Mouse (Mus musculus) MEL (cell line): ENCODE measurements around the gene Msl1. TPM values are rescaled to one million over a fixed set of nuclear protein-coding genes. Genes with fewer than 3 reads are reported as not detected.

ENCODE experiments used
- DNase-seq: peaks from one replicate; pipeline ENCODE4 v3.0.0; 2011; ENCODE audit warnings: low read depth, low spot score
- H3K27ac ChIP-seq: 2 replicates; pipeline ENCODE4 v1.5.1; 2012; ENCODE audit warnings: low read depth, mild to moderate bottlenecking, control low read depth, low read length, moderate library complexity; ENCODE audit not compliant: control insufficient read depth
- H3K27me3 ChIP-seq, 2 experiments: fragments of 150-350 bp in 1 of 2; sonication (generic) in 1 of 2; 2 replicates each; pipeline ENCODE4 v1.6.1; 2012; ENCODE audit warnings: low read length in 2 of 2, mild to moderate bottlenecking in 2 of 2, improper control_type of control experiment in 1 of 2, moderate library complexity in 1 of 2; ENCODE audit not compliant: insufficient read depth in 2 of 2, control insufficient read depth in 1 of 2
- H3K36me3 ChIP-seq, 2 experiments: 2 replicates each; pipeline ENCODE4 v1.6.1; 2012 to 2014; ENCODE audit warnings: low read length in 2 of 2, improper control_type of control experiment in 1 of 2, inconsistent platforms in 1 of 2, mild to moderate bottlenecking in 1 of 2; ENCODE audit not compliant: insufficient read depth in 2 of 2, control insufficient read depth in 1 of 2
- H3K4me1 ChIP-seq, 2 experiments: fragments of 150-350 bp in 1 of 2; sonication (generic) in 1 of 2; 2 replicates each; pipeline ENCODE4 v1.6.1; 2012; ENCODE audit warnings: low read length in 2 of 2, improper control_type of control experiment in 1 of 2, mild to moderate bottlenecking in 1 of 2; ENCODE audit not compliant: insufficient read depth in 2 of 2, control insufficient read depth in 1 of 2
- H3K4me3 ChIP-seq, 2 experiments: fragments of 150-350 bp in 1 of 2; sonication (generic) in 1 of 2; 2 replicates each; pipeline ENCODE4 v1.5.1; 2012; ENCODE audit warnings: low read depth in 2 of 2, low read length in 2 of 2, mild to moderate bottlenecking in 2 of 2, moderate library complexity in 2 of 2, control low read depth in 1 of 2, improper control_type of control experiment in 1 of 2; ENCODE audit not compliant: control insufficient read depth in 1 of 2, insufficient read depth in 1 of 2
- H3K79me2 ChIP-seq: 2 replicates; pipeline ENCODE4 v1.6.1; 2012; ENCODE audit warnings: mild to moderate bottlenecking, low read length, moderate library complexity; ENCODE audit not compliant: control insufficient read depth, poor library complexity, insufficient read depth
- H3K9ac ChIP-seq: 2 replicates; pipeline ENCODE4 v1.6.1; 2012; ENCODE audit warnings: low read depth, mild to moderate bottlenecking, control low read depth, low read length, moderate library complexity; ENCODE audit not compliant: control insufficient read depth, poor library complexity, severe bottlenecking
- H3K9me3 ChIP-seq: fragments of 150-350 bp; sonication (generic); replicated peaks from 2 replicates; pipeline ENCODE4 v1.6.1; 2012; ENCODE audit warnings: mild to moderate bottlenecking, low read length, improper control_type of control experiment, moderate library complexity; ENCODE audit not compliant: insufficient read depth
- BHLHE40 ChIP-seq: IDR thresholded peaks from 2 replicates; pipeline ENCODE4 v1.6.1; 2012; ENCODE audit warnings: low read depth, mild to moderate bottlenecking, inconsistent platforms, low read length, improper control_type of control experiment, borderline replicate concordance
- E2F4 ChIP-seq: IDR thresholded peaks from 2 replicates; pipeline ENCODE4 v1.6.1; 2011; ENCODE audit warnings: low read depth, low read length, improper control_type of control experiment, borderline replicate concordance
- ELF1 ChIP-seq: IDR thresholded peaks from 2 replicates; pipeline ENCODE4 v1.6.1; 2014; ENCODE audit warnings: low read depth, mild to moderate bottlenecking, inconsistent platforms, low read length, improper control_type of control experiment, moderate library complexity
- EP300 ChIP-seq, 2 experiments: IDR thresholded peaks; 2 replicates each; pipeline ENCODE4 v1.6.1; 2011; ENCODE audit warnings: improper control_type of control experiment in 2 of 2, low read length in 2 of 2, low read depth in 1 of 2, mild to moderate bottlenecking in 1 of 2
- ETS1 ChIP-seq: IDR thresholded peaks from 2 replicates; pipeline ENCODE4 v1.6.1; 2012; ENCODE audit warnings: low read depth, mild to moderate bottlenecking, inconsistent platforms, low read length, improper control_type of control experiment, moderate library complexity
- GABPA ChIP-seq: IDR thresholded peaks from 2 replicates; pipeline ENCODE4 v1.6.1; 2012; ENCODE audit warnings: low read depth, mild to moderate bottlenecking, inconsistent platforms, low read length, improper control_type of control experiment, moderate library complexity
- GATA1 ChIP-seq: IDR thresholded peaks from 2 replicates; pipeline ENCODE4 v1.6.1; 2011; ENCODE audit warnings: low read depth, low read length, improper control_type of control experiment
- HCFC1 ChIP-seq: IDR thresholded peaks from 2 replicates; pipeline ENCODE4 v1.6.1; 2012; ENCODE audit warnings: low read depth, mild to moderate bottlenecking, inconsistent platforms, low read length, improper control_type of control experiment, moderate library complexity
- JUND ChIP-seq: IDR thresholded peaks from 2 replicates; pipeline ENCODE4 v1.6.1; 2011; ENCODE audit warnings: low read depth, mild to moderate bottlenecking, improper control_type of control experiment, low read length
- MAFK ChIP-seq: IDR thresholded peaks from 2 replicates; pipeline ENCODE4 v1.6.1; 2011; ENCODE audit warnings: low read depth, mild to moderate bottlenecking, low read length, improper control_type of control experiment, borderline replicate concordance
- MAX ChIP-seq: IDR thresholded peaks from 2 replicates; pipeline ENCODE4 v1.6.1; 2011; ENCODE audit warnings: low read length, improper control_type of control experiment
- MAZ ChIP-seq: IDR thresholded peaks from 2 replicates; pipeline ENCODE4 v1.6.1; 2012; ENCODE audit warnings: low read depth, mild to moderate bottlenecking, inconsistent platforms, low read length, improper control_type of control experiment
- MEF2A ChIP-seq: IDR thresholded peaks from 2 replicates; pipeline ENCODE4 v1.6.1; 2014; ENCODE audit warnings: low read depth, mild to moderate bottlenecking, inconsistent platforms, low read length, improper control_type of control experiment; ENCODE audit not compliant: poor library complexity, insufficient replicate concordance, severe bottlenecking; ENCODE audit errors: extremely low read depth
- MYC ChIP-seq: IDR thresholded peaks from 2 replicates; pipeline ENCODE4 v1.6.1; 2011; ENCODE audit warnings: low read depth, mild to moderate bottlenecking, low read length, improper control_type of control experiment, moderate library complexity
- NELFE ChIP-seq: IDR thresholded peaks from 2 replicates; pipeline ENCODE4 v1.6.1; 2011; ENCODE audit warnings: low read depth, low read length, improper control_type of control experiment
- NRF1 ChIP-seq: IDR thresholded peaks from 2 replicates; pipeline ENCODE4 v1.6.1; 2014; ENCODE audit warnings: low read depth, mild to moderate bottlenecking, inconsistent platforms, low read length, improper control_type of control experiment, moderate library complexity; ENCODE audit not compliant: poor library complexity, insufficient read depth, severe bottlenecking
- POLR2A ChIP-seq, 2 experiments: IDR thresholded peaks; 2 replicates each; pipeline ENCODE4 v1.6.1; 2011 to 2012; ENCODE audit warnings: low read length in 2 of 2, mild to moderate bottlenecking in 2 of 2, control low read depth in 1 of 2, improper control_type of control experiment in 1 of 2, low read depth in 1 of 2, moderate library complexity in 1 of 2; ENCODE audit not compliant: control insufficient read depth in 1 of 2, insufficient read depth in 1 of 2, poor library complexity in 1 of 2
- POLR2AphosphoS2 ChIP-seq: IDR thresholded peaks from 2 replicates; pipeline ENCODE4 v1.6.1; 2011; ENCODE audit warnings: low read length, improper control_type of control experiment
- SIN3A ChIP-seq: IDR thresholded peaks from 2 replicates; pipeline ENCODE4 v1.6.1; 2012; ENCODE audit warnings: low read length, improper control_type of control experiment, inconsistent platforms
- SMC3 ChIP-seq: IDR thresholded peaks from 2 replicates; pipeline ENCODE4 v1.6.1; 2011; ENCODE audit warnings: low read depth, low read length, improper control_type of control experiment
- TBP ChIP-seq: IDR thresholded peaks from 2 replicates; pipeline ENCODE4 v1.8.0; 2011; ENCODE audit warnings: low read depth, low read length, improper control_type of control experiment
- UBTF ChIP-seq: IDR thresholded peaks from 2 replicates; pipeline ENCODE4 v1.6.1; 2012; ENCODE audit warnings: low read depth, mild to moderate bottlenecking, inconsistent platforms, low read length, improper control_type of control experiment, moderate library complexity, borderline replicate concordance; ENCODE audit not compliant: insufficient read depth
- ZKSCAN1 ChIP-seq: IDR thresholded peaks from 2 replicates; pipeline ENCODE4 v1.6.1; 2012; ENCODE audit warnings: low read depth, mild to moderate bottlenecking, inconsistent platforms, low read length, improper control_type of control experiment, moderate library complexity
- polyA plus RNA-seq, 2 experiments: library from polyadenylated mRNA; stranded (reverse) in 1 of 2; unstranded in 1 of 2; fragments of >175 nt in 1 of 2; fragments of >200 nt in 1 of 2; gene quantifications; 2 replicates each; pipeline versions ENCODE4 v1.2.1 to v1.2.4; 2012; ENCODE audit warnings: low replicate concordance in 2 of 2, low read depth in 1 of 2; ENCODE audit not compliant: insufficient read length in 2 of 2, insufficient read depth in 1 of 2, missing spikeins in 1 of 2
- total RNA-seq: library from RNA; depleted of rRNA; stranded (reverse); fragments of 300-350 nt; gene quantifications from 2 replicates; pipeline ENCODE4 v1.2.3, GENCODE M21; 2012

Gene Msl1
- total and polyA plus RNA-seq, 3 experiments = 37.1 to 49.4 TPM; not detected in 1

DNA sequence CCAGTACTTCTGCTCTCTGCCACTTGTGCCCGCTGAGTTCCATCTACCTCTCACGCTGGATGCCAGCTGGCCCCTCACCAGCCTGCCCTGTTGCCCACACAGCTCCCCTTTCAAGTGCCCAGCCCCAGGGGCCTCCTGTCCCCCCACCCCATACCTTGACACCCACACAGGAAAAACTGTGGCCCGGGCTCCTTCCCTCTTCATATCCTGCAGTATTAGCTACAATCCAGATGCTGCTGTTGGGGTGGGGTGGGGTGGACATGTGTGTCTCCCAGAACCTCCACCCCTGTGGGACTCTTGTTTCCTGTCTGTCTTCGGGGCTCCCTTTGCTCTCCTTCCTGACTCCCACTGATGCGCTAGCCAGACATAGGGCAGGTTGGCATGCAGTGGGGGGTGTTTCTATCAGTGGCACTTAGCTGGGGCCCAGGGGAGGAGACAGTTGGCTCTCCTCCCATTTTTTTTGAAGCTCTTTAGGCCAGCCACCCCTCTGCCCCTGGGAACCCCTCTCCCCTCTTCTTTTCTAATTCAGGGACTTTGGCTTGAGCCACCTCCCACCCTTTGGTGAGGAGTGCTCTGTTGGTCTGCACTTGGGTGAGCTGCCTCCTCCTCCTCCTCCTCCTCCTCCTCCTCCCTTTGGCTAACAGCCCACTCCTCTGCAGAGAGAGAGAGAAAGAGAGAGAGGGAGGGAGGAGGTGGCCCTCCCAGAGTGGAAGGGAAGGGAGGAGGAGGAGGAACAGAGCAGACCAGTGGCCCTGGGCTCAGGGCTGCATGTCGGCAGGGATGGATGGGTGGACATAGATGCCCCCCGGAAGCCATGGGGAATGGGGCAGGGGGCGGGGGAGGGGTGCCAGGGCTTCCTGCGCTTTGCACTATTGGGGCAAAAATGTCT is 29.7 kb upstream of the Msl1 start:
- Histone ChIP-seq H3K4me3 (no peak overlapping the region), H3K9ac (no peak overlapping the region), H3K36me3 (peaks cover 0 to 45% of the 10 kb centered on the region in 2 experiments; a peak in 2 of 4 replicates), H3K79me2 (no peaks in the 10 kb centered on the region; the same call in 1 of the 2 replicates), H3K9me3 (no peaks in the 10 kb centered on the region), H3K4me1 (peaks cover 29 to 49% of the 10 kb centered on the region in 2 experiments), H3K27me3 (no peaks in the 10 kb centered on the region), H3K27ac (no peak overlapping the region)
- DNase-seq = peak; percentile 48
- TF ChIP-seq E2F4 (no peak), MAZ (peak; percentile 14; the same call in 1 of the 2 replicates), EP300 (IDR thresholded peaks at IDR 0.05; ENCODE audit: low read depth in 1 of 2, low read length in 2 of 2) (no peak), MYC (no peak), SIN3A (no peak), ELF1 (no peak), JUND (no peak), MAX (no peak), HCFC1 (0 out of 2 replicates have a peak, but pooled peaks have one; percentile 22)

GRCm38 (mm10) chr11:98766346-98766745 is 29.0 kb upstream of the Msl1 start:
- Histone ChIP-seq H3K4me3 (no peak overlapping the region), H3K27me3 (no peaks in the 10 kb centered on the region), H3K36me3 (peaks cover 0 to 45% of the 10 kb centered on the region in 2 experiments; a peak in 2 of 4 replicates), H3K27ac (no peak overlapping the region), H3K4me1 (peaks cover 29 to 49% of the 10 kb centered on the region in 2 experiments), H3K79me2 (no peaks in the 10 kb centered on the region; the same call in 1 of the 2 replicates), H3K9ac (no peak overlapping the region), H3K9me3 (no peaks in the 10 kb centered on the region)
- no peak for DNase-seq
- TF ChIP-seq UBTF (no peak), POLR2A (IDR thresholded peaks at IDR 0.05; ENCODE audit: control insufficient read depth in 1 of 2, insufficient read depth in 1 of 2, low read depth in 1 of 2, low read length in 2 of 2, poor library complexity in 1 of 2) (no peak), NELFE (no peak)

DNA sequence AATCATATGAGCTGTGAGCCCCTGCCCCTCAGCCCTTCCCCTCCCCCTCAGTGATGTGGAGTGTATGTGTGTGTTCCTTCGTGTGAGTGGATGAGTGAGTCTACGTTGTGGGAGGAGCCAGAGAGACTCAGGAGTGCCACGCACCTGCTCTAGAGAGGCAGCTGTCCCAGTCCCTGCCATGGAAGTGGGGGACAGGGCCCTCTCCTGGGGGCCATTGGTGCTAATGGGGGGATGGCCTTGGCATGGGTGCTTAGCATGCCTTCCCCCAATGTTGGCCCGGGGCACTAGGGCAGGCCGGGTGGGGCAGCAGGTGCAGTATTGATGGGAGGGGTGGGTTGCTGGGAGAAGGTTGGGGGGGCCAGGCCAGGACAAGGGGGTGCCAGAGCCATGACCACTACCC is 28.5 kb upstream of the Msl1 start:
- Histone ChIP-seq H3K36me3 (peaks cover 0 to 46% of the 10 kb centered on the region in 2 experiments; a peak in 2 of 4 replicates), H3K9me3 (no peaks in the 10 kb centered on the region), H3K4me3 (no peak overlapping the region), H3K9ac (no peak overlapping the region), H3K27me3 (no peaks in the 10 kb centered on the region), H3K79me2 (no peaks in the 10 kb centered on the region; the same call in 1 of the 2 replicates), H3K27ac (no peak overlapping the region), H3K4me1 (peaks cover 29 to 52% of the 10 kb centered on the region in 2 experiments)
- no peak for DNase-seq
- TF ChIP-seq GABPA (no peak), NRF1 (no peak), SMC3 (no peak), GATA1 (no peak), MYC (no peak), SIN3A (no peak), BHLHE40 (no peak), TBP (no peak), E2F4 (no peak), POLR2AphosphoS2 (no peak), MAFK (no peak), ETS1 (no peak), ZKSCAN1 (no peak), POLR2A (IDR thresholded peaks at IDR 0.05; ENCODE audit: control insufficient read depth in 1 of 2, insufficient read depth in 1 of 2, low read depth in 1 of 2, low read length in 2 of 2, poor library complexity in 1 of 2) (no peak), MEF2A (no peak)
